Mouse (Mus musculus): ENCODE measurements at regions not wholly inside any gene's neighbourhood (a gene's known extent, or its start where the extent isn't known, plus 50 kb on each side); places are given as distances from the start of the nearest gene placed in this dataset.

DNA sequence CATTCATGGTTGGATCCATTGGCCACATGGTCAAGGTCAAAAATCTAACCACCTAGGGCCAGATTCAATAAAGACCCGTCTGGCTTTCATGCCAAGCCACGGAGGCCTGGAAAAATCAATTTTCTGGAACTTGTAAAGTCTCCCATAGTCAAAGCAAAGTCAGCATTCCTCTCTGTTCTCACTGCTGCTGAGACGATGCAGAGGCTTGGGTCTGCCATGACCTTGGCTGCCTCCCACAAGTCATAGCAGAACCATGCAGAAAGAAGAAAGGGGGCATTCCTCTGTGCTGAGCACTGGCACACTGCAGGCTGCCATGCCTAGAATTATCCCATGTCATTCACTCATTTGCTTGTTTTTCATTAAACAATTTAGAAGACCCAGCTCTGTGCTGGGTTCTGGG lies 288.5 kb downstream of the Pax1 start:
- TF ChIP-seq CTCF (IDR thresholded peaks at IDR 0.05; ENCODE audit: extremely low read depth, insufficient read depth, low read length) (no peak), POLR2A (IDR thresholded peaks at IDR 0.05; ENCODE audit: extremely low read depth, insufficient read depth, low read length) (no peak)
